Mouse (Mus musculus) lung, postnatal 25 days (tissue): ENCODE results near the gene Cdh4.

Experiments
- DNase-seq: peaks from one replicate; pipeline ENCODE4 v3.0.0; 2022; ENCODE audit warnings: low spot score

The Cdh4 gene

DNA sequence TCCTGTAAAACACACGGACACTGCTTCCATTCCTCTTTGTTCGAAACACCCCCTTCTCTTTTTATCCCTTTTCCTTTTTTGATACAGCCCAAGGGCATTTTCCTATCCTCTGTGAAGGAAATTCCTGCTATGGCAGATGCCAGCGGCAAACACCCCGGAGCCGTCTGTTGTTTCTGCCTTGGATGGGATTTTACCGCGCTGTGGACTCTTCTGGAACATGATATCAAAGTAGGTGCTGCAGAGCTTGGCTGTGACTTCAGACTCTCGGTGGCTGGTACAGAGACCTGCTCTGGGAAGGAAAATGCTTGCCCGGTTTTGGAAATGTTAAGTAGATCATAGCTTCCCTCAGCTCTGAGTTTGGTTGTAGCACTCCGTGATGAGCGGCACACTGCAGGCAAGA is 156.7 kb downstream of the Cdh4 start:
- no peak for DNase-seq

DNA sequence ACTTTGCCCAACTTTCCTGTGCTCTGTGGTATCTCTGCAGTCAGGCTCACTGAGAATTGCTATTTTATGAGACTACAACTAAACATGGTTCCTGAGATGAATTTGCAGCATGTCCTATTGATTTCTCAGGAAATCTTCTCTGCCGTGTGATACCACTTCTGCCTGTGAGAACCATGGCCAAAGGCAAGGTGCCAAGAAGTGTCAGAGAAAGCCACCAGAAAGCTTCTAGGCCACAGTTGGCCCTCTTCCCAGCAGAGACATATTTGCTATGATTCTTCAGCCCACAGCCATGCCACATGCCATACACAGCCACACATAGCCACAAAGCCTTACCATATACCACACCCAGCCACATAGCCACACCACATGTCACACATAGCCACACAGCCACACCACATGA is 157.7 kb downstream of the Cdh4 start:
- no peak for DNase-seq

DNA sequence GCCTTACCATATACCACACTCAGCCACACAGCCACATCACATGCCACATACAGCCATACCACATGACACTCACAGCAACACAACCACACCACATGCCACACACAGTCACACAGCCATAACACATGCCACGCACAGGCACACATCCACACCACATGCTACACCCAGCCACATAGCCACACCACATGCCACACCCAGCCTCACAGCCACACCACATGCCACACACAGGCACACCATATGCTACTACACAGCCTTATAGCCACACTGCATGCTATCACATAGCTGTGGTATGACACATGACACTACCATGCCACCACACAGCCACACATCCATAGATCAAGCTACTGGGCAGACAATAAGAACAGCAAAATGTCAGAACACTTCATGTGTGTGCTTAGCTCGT is 158.1 kb downstream of the Cdh4 start:
- no peak for DNase-seq

DNA sequence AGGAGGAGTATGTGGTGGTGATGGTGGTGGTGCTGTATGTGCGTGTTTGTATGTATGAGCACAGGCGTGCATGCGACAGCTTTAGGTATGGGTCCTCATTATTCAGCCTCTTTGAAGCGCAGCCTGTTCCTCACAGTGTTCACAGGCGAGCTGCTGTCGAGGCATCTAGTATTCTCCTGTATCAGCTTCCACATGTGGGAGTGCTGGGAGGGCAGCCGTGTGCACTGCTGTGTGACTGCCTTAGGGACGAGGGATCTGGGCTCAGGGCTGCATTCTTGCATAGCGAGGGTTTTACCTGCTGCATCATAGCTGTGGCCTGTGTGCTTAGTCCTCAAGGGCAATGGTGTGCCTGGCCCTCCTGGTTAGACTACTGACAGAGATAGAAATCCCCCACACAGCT is 158.9 kb downstream of the Cdh4 start:
- no peak for DNase-seq

GRCm38 (mm10) chr2:179604746-179605145 is 162.5 kb downstream of the Cdh4 start:
- DNase-seq, result no peak

DNA sequence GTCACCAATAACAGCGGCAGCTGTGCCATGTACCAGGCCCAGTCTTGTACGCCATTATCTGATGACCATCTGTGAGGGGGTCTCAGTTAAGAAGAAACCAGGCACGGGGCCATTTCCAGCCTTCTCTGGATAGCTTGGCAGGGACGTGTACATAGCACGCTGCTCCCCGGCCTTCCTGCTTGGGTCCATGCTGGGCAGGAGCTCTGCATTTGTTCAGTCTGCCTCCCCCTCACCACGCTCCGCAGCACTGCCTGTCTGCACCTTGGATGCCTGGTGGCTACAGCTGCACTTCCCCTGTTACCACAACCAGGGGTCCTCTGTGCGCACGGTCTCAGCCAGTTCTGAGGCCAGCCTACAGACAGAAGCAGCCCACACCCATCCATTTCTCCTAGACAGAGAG is 163.0 kb downstream of the Cdh4 start:
- no peak for DNase-seq

- no peak for DNase-seq
These were observed 164.1 kb downstream of the Cdh4 start for GRCm38 (mm10) chr2:179606341-179606740.

- DNase-seq, result no peak
These were observed 173.7 kb downstream of the Cdh4 start for GRCm38 (mm10) chr2:179615906-179616305.

- DNase-seq, result no peak
These were observed 181.6 kb downstream of the Cdh4 start for GRCm38 (mm10) chr2:179623643-179624473.

DNA sequence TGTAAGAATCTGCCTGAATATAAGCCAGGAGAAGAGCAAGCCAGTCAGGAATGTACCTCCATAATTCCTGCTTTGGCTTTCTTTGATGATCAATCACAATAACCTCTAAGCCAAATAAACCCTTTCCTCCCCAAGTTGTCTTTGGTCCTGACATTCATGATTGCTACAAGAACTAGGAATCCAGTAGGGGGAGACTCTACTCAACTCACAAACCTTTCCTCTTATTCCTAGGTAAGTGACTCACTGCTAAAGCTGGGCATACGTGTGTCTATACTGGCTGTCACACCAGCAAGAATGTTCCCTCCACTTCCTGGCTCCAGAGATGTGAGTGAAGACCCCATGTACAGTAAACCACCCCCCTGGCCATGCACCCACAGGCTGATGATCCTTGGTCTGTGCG is 185.3 kb downstream of the Cdh4 start:
- DNase-seq, result no peak

- DNase-seq, result no peak
These were observed 188.5 kb downstream of the Cdh4 start for GRCm38 (mm10) chr2:179630720-179631119.

- no peak for DNase-seq
These were observed 198.5 kb downstream of the Cdh4 start for GRCm38 (mm10) chr2:179640576-179641301.

GRCm38 (mm10) chr2:179648573-179649263 is 206.5 kb downstream of the Cdh4 start:
- DNase-seq, result no peak

- DNase-seq, result no peak
These were observed 207.1 kb downstream of the Cdh4 start for GRCm38 (mm10) chr2:179649370-179649769.

DNA sequence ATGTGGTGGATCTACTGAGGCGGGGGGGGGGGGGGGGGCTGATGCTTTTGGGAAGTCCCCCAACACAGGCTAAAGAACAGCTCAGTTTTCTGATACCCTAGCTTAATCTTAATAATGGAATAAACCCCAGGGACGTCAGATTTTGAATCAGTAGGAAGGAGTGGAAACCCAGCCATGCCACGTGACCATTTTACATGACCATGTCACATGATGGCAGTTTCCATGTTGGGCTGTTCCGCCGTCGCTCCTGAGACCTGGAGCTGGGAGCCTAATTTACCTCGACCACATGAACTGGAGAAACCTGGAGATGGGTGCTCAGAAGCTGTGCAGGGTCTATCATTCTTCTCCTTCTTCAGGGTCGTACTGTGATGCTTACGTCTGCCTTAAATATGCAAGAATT is 207.9 kb downstream of the Cdh4 start:
- no peak for DNase-seq

DNA sequence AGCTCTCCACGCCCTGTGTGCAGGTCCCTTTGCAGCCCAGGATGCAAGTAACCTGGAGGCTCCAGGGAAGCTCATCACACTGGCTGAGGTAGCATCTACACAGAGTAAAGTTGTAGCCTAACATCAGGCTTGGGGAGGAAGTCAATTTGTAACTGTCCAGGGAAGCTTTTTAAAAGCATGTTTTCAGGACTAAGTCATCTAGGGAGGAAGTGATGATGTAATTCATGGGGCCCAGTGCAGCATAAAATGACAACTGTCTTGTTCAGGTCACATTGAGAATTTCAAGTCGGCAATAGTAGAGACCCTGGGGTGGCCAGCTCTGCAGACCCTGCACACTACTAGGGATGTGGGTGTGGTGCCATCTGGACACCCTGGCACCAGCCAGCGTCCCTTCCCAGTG is 213.3 kb downstream of the Cdh4 start:
- DNase-seq, result no peak

GRCm38 (mm10) chr2:179659254-179659653 is 217.0 kb downstream of the Cdh4 start:
- DNase-seq, result no peak

GRCm38 (mm10) chr2:179661998-179662714 is 219.9 kb downstream of the Cdh4 start:
- DNase-seq, result no peak

- DNase-seq, result no peak
These were observed 220.5 kb downstream of the Cdh4 start for GRCm38 (mm10) chr2:179662739-179663138.

DNA sequence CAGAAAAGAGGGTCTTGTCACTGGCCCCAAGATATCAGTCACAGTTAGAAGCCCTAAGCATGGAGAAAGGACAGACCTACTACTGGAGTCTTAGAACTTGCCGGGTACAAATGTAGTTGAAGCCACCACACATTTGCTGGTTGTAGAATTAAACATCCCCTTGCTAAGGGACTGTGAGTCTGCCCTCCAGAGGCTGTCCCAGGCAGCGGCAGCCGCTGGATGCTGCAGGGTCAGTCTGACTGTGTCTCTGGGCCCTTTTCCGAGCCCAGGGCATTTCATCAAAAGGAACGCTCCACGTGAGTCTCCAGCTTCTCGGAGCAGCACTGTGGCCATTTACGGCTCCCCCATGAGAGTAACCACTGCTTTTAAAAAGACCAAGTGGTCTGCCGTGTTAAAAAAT is 221.4 kb downstream of the Cdh4 start:
- no peak for DNase-seq

DNA sequence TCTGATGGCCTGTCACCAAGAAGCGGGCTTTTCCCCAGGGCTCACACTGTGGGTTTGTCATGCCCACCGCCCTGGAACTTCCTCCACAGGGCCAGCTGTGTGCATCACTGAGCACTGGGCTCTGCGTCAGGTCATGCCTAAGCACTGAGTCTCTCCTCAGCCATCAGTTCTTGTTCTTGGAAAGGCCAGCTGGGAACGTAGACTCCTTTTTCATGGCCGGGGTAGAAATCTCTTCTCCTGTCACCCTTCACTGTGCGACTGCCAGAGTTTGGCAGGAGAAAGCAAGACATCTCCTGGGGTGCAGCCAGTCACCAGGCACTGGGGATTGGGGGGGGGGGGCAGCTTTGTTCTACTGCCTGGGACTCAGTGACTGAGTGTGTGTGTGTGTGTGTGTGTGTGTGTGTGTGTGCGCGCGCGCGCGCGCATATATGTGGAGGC is 222.0 kb downstream of the Cdh4 start:
- no peak for DNase-seq

GRCm38 (mm10) chr2:179670689-179671088 is 228.5 kb downstream of the Cdh4 start:
- DNase-seq, result no peak
